Mouse (Mus musculus): ENCODE results near the gene Pla2g4d. TPM values are rescaled to one million over a fixed set of nuclear protein-coding genes. Genes with fewer than 3 reads are reported as not detected.

The Pla2g4d gene
- 0.06 TPM in 1 of 2 replicates, not detected in the other for polyA plus RNA-seq (2015; fragmentation: Nextera tagmentation; extraction: Ambion mirVana)

DNA sequence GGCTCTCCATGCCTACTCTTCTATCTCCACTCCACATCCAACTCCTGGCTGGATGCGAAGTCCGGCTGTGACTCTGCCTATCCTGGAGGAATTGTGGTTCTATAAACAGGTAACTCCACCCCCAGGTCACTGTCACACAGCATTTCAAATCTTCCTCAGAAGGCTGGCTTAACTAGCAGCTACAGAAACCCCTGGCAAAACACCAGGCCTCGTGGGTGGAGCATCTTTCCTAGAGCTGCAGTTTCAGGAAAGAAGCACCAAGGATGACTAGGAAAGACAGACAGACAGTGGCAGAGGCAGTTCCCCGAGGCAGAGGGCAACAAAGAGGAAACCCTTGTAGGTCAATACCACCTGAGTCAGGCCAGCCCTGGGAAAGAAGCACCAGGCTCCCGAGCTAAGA lies at the start of gene Pla2g4d:
Pla2g4d (minus strand) TSS at position 203 of the 400 bp plus-strand sequence.
- H3K27ac ChIP-seq (ENCODE audit: low read length) = no peak within 1 kb of the TSS
- WGBS = 66% methylated on average over 5 of the region's 5 CpGs
- H3K36me3 ChIP-seq (ENCODE audit: control insufficient read depth, insufficient read depth, low read length) = no peaks in the 10 kb centered on the region
- no peaks in the 10 kb centered on the region for H3K9me3 ChIP-seq (ENCODE audit: control insufficient read depth, low read length)
- no peaks in the 10 kb centered on the region for H3K27me3 ChIP-seq (replicated peaks; ENCODE audit: control insufficient read depth, insufficient read depth, low read length)
- H3K4me3 ChIP-seq (ENCODE audit: low read length) = no peak within 1 kb of the TSS
- H3K4me2 ChIP-seq (ENCODE audit: low read depth, low read length) = no peak within 1 kb of the TSS
- H3K9ac ChIP-seq (ENCODE audit: low read depth, low read length) = no peak within 1 kb of the TSS
- H3K4me1 ChIP-seq (ENCODE audit: control insufficient read depth, insufficient read depth, low read length) = no peaks in the 10 kb centered on the region
- no peak for ATAC-seq

DNA sequence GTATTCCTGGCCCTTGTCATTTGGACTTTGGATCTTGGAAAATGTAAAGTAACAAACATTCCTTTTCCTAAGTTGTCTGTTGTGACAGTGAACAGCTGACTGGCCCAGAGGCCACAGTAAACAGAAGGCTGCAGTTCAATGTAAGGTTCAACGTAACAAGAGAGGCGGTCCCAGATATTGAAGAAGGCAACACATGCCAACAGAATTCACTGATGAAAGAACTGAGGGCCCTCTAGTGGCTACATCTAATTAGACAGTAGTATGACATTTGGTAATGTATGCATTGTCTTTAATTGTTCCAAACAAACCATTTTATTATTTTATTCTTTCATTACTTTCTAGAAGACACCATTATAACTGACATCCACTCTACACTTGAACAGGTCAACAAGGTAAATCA lies 48.9 kb upstream of the Pla2g4d start:
- Histone ChIP-seq H3K4me1 (ENCODE audit: control insufficient read depth, insufficient read depth, low read length) (no peaks in the 10 kb centered on the region), H3K36me3 (ENCODE audit: control insufficient read depth, insufficient read depth, low read length) (peaks cover 13% of the 10 kb centered on the region), H3K4me3 (ENCODE audit: low read length) (no peak overlapping the region), H3K9me3 (ENCODE audit: control insufficient read depth, low read length) (no peaks in the 10 kb centered on the region), H3K27me3 (replicated peaks; ENCODE audit: control insufficient read depth, insufficient read depth, low read length) (no peaks in the 10 kb centered on the region), H3K4me2 (ENCODE audit: low read depth, low read length) (no peak overlapping the region), H3K27ac (ENCODE audit: low read length) (no peak overlapping the region), H3K9ac (ENCODE audit: low read depth, low read length) (no peak overlapping the region)
- 59% methylated on average over 2 of the region's 2 CpGs for WGBS
- no peak for ATAC-seq

DNA sequence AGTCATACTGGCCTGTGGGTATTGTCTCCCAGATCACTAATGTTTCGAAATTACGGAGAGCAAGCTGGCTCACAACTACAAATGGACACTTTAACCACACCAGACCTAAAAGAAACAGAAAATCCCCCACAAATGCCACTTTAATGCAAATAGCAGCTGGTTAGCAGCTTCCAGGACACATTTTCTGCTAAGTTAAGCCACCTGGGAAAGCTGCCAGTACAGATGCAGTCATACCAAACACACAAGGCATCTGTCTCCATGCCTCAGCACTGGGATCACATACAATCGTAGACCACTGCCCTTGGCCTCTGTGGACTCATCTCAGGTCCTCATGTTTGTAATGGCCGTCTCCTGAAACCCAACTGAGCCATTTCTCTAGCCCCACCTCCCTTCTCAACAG lies 42.6 kb upstream of the Pla2g4d start:
- Histone ChIP-seq H3K27ac (ENCODE audit: low read length) (no peak overlapping the region), H3K27me3 (replicated peaks; ENCODE audit: control insufficient read depth, insufficient read depth, low read length) (no peaks in the 10 kb centered on the region), H3K4me2 (ENCODE audit: low read depth, low read length) (no peak overlapping the region), H3K36me3 (ENCODE audit: control insufficient read depth, insufficient read depth, low read length) (peaks cover 28% of the 10 kb centered on the region), H3K9me3 (ENCODE audit: control insufficient read depth, low read length) (no peaks in the 10 kb centered on the region), H3K9ac (ENCODE audit: low read depth, low read length) (no peak overlapping the region), H3K4me3 (ENCODE audit: low read length) (no peak overlapping the region), H3K4me1 (ENCODE audit: control insufficient read depth, insufficient read depth, low read length) (no peaks in the 10 kb centered on the region)
- 82% methylated on average over 4 of the region's 4 CpGs for whole genome bisulfite sequencing
- no peak for ATAC-seq

DNA sequence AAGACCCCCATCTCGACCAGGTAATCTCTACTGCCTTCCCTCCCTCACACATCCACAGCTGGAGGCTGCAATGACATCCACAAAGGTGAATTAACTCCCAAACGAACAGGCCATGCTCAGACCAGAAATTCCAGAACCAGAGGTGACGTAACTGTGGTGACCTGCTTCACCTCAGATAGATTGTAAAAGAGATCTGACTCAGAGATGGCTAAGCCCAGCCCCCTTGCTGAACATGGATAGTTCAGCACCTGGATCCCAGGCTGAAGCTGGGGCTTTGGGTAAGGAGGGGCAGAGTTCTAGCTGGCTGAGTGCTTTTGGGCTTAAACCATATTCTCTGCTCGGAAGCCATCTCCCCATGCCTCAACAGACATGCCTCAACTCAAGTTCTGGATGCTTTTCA lies 26.1 kb upstream of the Pla2g4d start:
- ATAC-seq = peak; percentile 52
- 0 out of 2 replicates have a peak, but pooled peaks cover 8% of the 10 kb centered on the region for H3K36me3 ChIP-seq (ENCODE audit: control insufficient read depth, insufficient read depth, low read length)
- no peak overlapping the region for H3K4me2 ChIP-seq (ENCODE audit: low read depth, low read length)
- H3K27ac ChIP-seq (ENCODE audit: low read length) = no peak overlapping the region
- H3K9me3 ChIP-seq (ENCODE audit: control insufficient read depth, low read length) = no peaks in the 10 kb centered on the region
- H3K4me3 ChIP-seq (ENCODE audit: low read length) = no peak overlapping the region
- no peaks in the 10 kb centered on the region for H3K27me3 ChIP-seq (replicated peaks; ENCODE audit: control insufficient read depth, insufficient read depth, low read length)
- H3K9ac ChIP-seq (ENCODE audit: low read depth, low read length) = no peak overlapping the region
- 56% methylated on average over 4 of the region's 4 CpGs for WGBS
- H3K4me1 ChIP-seq (ENCODE audit: control insufficient read depth, insufficient read depth, low read length) = peaks cover 3% of the 10 kb centered on the region

DNA sequence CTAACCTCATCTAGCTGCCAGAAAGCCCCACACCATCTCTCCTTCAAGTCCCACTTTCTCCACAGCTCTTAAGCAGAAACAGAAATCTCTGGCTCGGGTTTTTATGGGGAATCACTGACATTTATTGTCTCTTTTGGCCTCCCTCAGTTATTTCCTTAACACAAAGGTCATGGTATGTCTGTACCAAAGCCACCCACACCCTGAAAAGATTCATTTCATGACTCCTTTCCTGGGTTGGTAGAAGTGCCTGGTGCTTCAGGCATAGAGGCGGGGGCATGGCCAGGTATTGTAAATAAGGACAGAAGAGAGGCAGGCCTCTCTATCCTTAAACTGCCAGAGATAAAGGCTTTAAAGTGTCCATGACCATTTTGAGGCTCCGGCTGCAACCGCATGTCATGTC lies 25.5 kb upstream of the Pla2g4d start:
- peak; percentile 60; the same call in 1 of the 2 replicates for ATAC-seq
- Histone ChIP-seq H3K4me3 (ENCODE audit: low read length) (no peak overlapping the region), H3K36me3 (ENCODE audit: control insufficient read depth, insufficient read depth, low read length) (0 out of 2 replicates have a peak, but pooled peaks cover 8% of the 10 kb centered on the region), H3K9me3 (ENCODE audit: control insufficient read depth, low read length) (no peaks in the 10 kb centered on the region), H3K27ac (ENCODE audit: low read length) (no peak overlapping the region), H3K27me3 (replicated peaks; ENCODE audit: control insufficient read depth, insufficient read depth, low read length) (no peaks in the 10 kb centered on the region), H3K9ac (ENCODE audit: low read depth, low read length) (no peak overlapping the region), H3K4me2 (ENCODE audit: low read depth, low read length) (no peak overlapping the region), H3K4me1 (ENCODE audit: control insufficient read depth, insufficient read depth, low read length) (peaks cover 3% of the 10 kb centered on the region)
- 67% methylated on average over 4 of the region's 4 CpGs for WGBS

DNA sequence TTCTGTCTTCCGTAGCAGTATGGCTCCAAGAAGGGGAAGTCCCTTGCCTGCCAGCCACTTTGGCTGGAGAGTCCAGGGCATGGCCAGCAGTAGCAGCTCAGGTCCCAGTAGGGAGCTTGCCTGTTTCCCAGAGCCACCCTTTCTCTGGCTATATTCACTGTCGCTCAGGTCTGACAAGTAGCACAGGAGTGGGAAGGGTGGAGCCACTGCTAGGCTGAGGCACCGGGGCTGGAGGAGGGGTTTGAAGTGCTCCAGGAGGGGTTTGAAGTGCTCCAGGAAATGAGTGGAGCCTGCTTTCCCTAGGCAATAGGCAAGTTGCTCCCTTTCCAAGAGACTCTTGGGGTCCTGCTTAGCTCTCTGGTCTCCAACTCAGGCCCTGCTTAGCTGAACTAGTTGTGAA lies 25.0 kb upstream of the Pla2g4d start, which contains the start of gene Pla2g4f:
Pla2g4f (minus strand) TSS at position 190 of the 400 bp plus-strand sequence.
- no peaks in the 10 kb centered on the region for H3K27me3 ChIP-seq (replicated peaks; ENCODE audit: control insufficient read depth, insufficient read depth, low read length)
- H3K9me3 ChIP-seq (ENCODE audit: control insufficient read depth, low read length) = no peaks in the 10 kb centered on the region
- 37% methylated on average over 3 of the region's 3 CpGs for WGBS
- no peak within 1 kb of the TSS for H3K27ac ChIP-seq (ENCODE audit: low read length)
- H3K9ac ChIP-seq (ENCODE audit: low read depth, low read length) = no peak within 1 kb of the TSS
- peak; percentile 67 for ATAC-seq
- 0 out of 2 replicates have a peak, but pooled peaks cover 8% of the 10 kb centered on the region for H3K36me3 ChIP-seq (ENCODE audit: control insufficient read depth, insufficient read depth, low read length)
- H3K4me1 ChIP-seq (ENCODE audit: control insufficient read depth, insufficient read depth, low read length) = peaks cover 3% of the 10 kb centered on the region
- H3K4me2 ChIP-seq (ENCODE audit: low read depth, low read length) = no peak within 1 kb of the TSS
- no peak within 1 kb of the TSS for H3K4me3 ChIP-seq (ENCODE audit: low read length)

DNA sequence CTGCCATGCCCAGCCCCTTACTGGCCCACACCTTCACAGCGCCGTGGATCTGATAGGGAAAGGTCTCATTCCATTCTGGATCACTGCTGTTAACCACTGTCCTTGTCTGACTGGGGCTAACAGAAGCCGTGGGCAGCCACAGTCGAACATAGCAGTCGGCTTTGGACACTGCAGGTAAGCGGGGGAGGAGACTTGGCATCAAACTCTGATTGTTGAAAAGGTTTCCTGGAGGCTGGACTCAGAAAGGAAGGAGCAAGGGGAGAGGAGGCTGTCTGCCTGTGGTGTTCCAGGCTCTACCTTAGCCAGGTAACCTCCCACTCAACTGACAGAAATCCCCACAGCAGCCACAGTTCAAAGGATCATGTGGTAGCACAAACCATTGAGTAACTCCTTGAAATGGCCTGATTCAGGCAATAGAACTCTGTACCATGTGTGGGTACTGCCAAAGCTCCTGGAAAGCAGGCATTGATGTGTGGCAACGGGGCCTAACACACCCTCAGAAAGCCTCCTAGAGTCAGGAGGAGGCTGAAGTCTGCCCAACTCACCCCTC lies 23.4 kb upstream of the Pla2g4d start:
- no peak overlapping the region for H3K9ac ChIP-seq (ENCODE audit: low read depth, low read length)
- 74% methylated on average over 7 of the region's 7 CpGs for WGBS
- ATAC-seq = no peak
- H3K4me2 ChIP-seq (ENCODE audit: low read depth, low read length) = no peak overlapping the region
- H3K4me3 ChIP-seq (ENCODE audit: low read length) = no peak overlapping the region
- H3K27ac ChIP-seq (ENCODE audit: low read length) = no peak overlapping the region
- no peaks in the 10 kb centered on the region for H3K27me3 ChIP-seq (replicated peaks; ENCODE audit: control insufficient read depth, insufficient read depth, low read length)
- H3K4me1 ChIP-seq (ENCODE audit: control insufficient read depth, insufficient read depth, low read length) = peaks cover 3% of the 10 kb centered on the region
- H3K9me3 ChIP-seq (ENCODE audit: control insufficient read depth, low read length) = no peaks in the 10 kb centered on the region
- no peaks in the 10 kb centered on the region for H3K36me3 ChIP-seq (ENCODE audit: control insufficient read depth, insufficient read depth, low read length)

DNA sequence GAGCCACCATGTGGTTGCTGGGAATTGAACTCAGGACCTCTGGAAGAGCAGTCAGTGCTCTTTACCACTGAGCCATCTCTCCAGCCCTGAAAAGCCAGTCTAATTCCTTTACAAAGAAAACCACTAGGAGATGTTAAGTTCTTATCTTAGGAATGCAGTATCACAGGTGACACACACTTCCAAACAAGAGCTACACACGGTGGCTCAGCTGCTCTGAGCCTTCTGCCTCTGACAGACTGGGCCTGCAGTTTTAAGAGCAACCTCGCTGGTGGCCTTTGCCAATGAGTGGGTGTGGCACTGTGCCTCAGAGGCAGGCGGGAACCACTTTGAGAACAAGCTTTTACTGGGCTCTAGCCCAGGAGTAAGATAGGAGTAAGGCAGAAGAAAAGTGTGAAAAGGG lies 15.1 kb upstream of the Pla2g4d start:
- no peak overlapping the region for H3K4me3 ChIP-seq (ENCODE audit: low read length)
- no peaks in the 10 kb centered on the region for H3K4me1 ChIP-seq (ENCODE audit: control insufficient read depth, insufficient read depth, low read length)
- H3K9me3 ChIP-seq (ENCODE audit: control insufficient read depth, low read length) = no peaks in the 10 kb centered on the region
- no peak for ATAC-seq
- no peak overlapping the region for H3K4me2 ChIP-seq (ENCODE audit: low read depth, low read length)
- H3K27ac ChIP-seq (ENCODE audit: low read length) = no peak overlapping the region
- H3K27me3 ChIP-seq (replicated peaks; ENCODE audit: control insufficient read depth, insufficient read depth, low read length) = no peaks in the 10 kb centered on the region
- H3K36me3 ChIP-seq (ENCODE audit: control insufficient read depth, insufficient read depth, low read length) = no peaks in the 10 kb centered on the region
- H3K9ac ChIP-seq (ENCODE audit: low read depth, low read length) = no peak overlapping the region
- 18% methylated on average over 3 of the region's 3 CpGs for WGBS

DNA sequence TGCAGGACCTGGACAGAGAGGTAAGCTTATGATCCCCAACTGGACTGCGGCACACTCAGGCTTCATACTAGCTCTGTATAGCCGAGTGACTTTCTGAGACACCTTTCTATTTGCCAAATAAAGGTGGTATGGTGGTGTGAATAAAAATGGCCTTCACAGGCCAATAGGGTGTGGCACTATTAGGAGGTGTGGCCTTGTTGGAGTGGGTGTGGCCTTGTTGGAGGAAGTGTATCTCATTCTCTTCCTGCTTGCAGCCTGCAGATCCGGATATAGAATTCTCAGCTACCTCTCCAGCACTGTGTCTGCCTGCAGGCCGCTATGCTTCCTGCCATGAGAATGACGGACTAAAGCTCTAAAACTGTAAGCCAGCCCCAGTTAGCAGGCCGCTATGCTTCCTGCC lies 12.1 kb upstream of the Pla2g4d start:
- ATAC-seq = no peak
- Histone ChIP-seq H3K9ac (ENCODE audit: low read depth, low read length) (no peak overlapping the region), H3K27ac (ENCODE audit: low read length) (no peak overlapping the region), H3K27me3 (replicated peaks; ENCODE audit: control insufficient read depth, insufficient read depth, low read length) (no peaks in the 10 kb centered on the region), H3K4me3 (ENCODE audit: low read length) (no peak overlapping the region), H3K4me1 (ENCODE audit: control insufficient read depth, insufficient read depth, low read length) (no peaks in the 10 kb centered on the region), H3K9me3 (ENCODE audit: control insufficient read depth, low read length) (no peaks in the 10 kb centered on the region), H3K4me2 (ENCODE audit: low read depth, low read length) (no peak overlapping the region), H3K36me3 (ENCODE audit: control insufficient read depth, insufficient read depth, low read length) (no peaks in the 10 kb centered on the region)
- WGBS = 92% methylated on average over 6 of the region's 6 CpGs

DNA sequence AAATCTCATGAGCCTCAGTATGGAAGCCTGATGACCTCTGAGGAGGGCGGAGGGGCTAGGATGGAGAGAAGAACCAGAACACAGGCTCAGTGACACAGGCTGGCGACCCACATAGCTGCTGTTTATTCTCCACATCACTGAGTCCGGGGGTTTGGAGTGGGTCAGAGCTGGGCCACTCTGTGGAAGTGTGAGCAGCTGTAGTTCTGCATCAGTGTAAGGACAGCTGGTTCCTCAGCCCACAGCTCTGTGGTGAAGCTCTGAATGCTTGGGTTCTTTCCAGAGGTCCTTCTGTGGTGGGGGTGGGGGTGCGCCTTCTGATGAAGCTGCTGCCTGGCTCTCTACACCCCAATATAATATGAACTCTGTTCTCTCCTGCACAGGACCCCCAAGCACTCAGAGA lies 10.9 kb upstream of the Pla2g4d start:
- Histone ChIP-seq H3K9me3 (ENCODE audit: control insufficient read depth, low read length) (no peaks in the 10 kb centered on the region), H3K4me3 (ENCODE audit: low read length) (no peak overlapping the region), H3K4me1 (ENCODE audit: control insufficient read depth, insufficient read depth, low read length) (no peaks in the 10 kb centered on the region), H3K27ac (ENCODE audit: low read length) (no peak overlapping the region), H3K27me3 (replicated peaks; ENCODE audit: control insufficient read depth, insufficient read depth, low read length) (no peaks in the 10 kb centered on the region), H3K4me2 (ENCODE audit: low read depth, low read length) (no peak overlapping the region), H3K9ac (ENCODE audit: low read depth, low read length) (no peak overlapping the region), H3K36me3 (ENCODE audit: control insufficient read depth, insufficient read depth, low read length) (no peaks in the 10 kb centered on the region)
- no peak; the same call in 1 of the 2 replicates for ATAC-seq
- WGBS = 54% methylated on average over 4 of the region's 4 CpGs
